Mouse (Mus musculus): Measurements from ENCODE around the gene Anp32b.

DNA sequence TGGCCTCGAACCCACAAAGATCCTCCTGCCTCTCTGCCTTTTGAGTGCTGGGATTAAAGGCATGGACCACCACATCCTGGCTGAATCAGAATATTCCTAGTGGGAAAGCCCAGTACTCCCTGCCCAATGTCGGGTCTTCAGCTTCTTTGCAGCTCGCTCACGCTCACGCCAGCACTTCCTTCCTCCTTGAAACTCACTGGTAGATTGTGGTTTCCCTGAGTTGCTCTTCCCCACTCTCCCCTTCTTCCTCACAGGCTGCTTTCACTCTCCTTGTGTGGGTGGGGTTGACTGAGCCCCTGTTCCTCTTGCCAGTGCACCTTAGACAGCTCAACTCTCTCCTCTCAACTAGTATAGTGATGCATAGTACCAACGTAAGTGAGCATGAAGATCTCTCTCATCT lies 39.2 kb upstream of the Anp32b start:
- TF ChIP-seq CTCF (IDR thresholded peaks at IDR 0.05; ENCODE audit: low read depth, low read length) (no peak), POLR2A (IDR thresholded peaks at IDR 0.05; ENCODE audit: insufficient read depth, low read length) (no peak), EP300 (IDR thresholded peaks at IDR 0.05; ENCODE audit: insufficient read depth, low read depth, low read length) (no peak)

All from ES-Bruce4 (cell line).